Mouse (Mus musculus) kidney, embryonic 16.5 days (tissue): Measurements from ENCODE around the gene Ctr9. TPM values are rescaled to one million over a fixed set of nuclear protein-coding genes. Genes with fewer than 3 reads are reported as not detected.

Experiments used
- ATAC-seq: fragments of 200-750 bp; cut with Nextera tagmentation; 2 replicates; pipeline ENCODE4 v1.8.0; 2017; ENCODE audit warnings: moderate TSS enrichment; ENCODE audit not compliant: low FRiP score, low TSS enrichment
- H3K27ac ChIP-seq: fragments of 300-500 bp; sonication (generic); 2 replicates; pipeline ENCODE4 v1.5.1; 2014; ENCODE audit warnings: low read length
- H3K27me3 ChIP-seq: fragments of 300-500 bp; sonication (generic); 2 replicates; pipeline ENCODE4 v1.6.1; 2014; ENCODE audit warnings: low read length, control low read depth, mixed read lengths; ENCODE audit not compliant: insufficient read depth
- H3K36me3 ChIP-seq: fragments of 300-500 bp; sonication (generic); 2 replicates; pipeline ENCODE4 v1.6.1; 2014; ENCODE audit warnings: low read length, control low read depth, mixed read lengths; ENCODE audit not compliant: insufficient read depth
- H3K4me1 ChIP-seq: fragments of 300-500 bp; sonication (generic); 2 replicates; pipeline ENCODE4 v1.6.1; 2014; ENCODE audit warnings: low read length, control low read depth, mixed read lengths; ENCODE audit not compliant: insufficient read depth
- H3K4me2 ChIP-seq: fragments of 300-500 bp; sonication (generic); replicated peaks from 2 replicates; pipeline ENCODE4 v1.6.1; 2014; ENCODE audit warnings: low read depth, low read length
- H3K4me3 ChIP-seq: fragments of 300-500 bp; sonication (generic); 2 replicates; pipeline ENCODE4 v1.5.1; 2014; ENCODE audit warnings: mild to moderate bottlenecking, low read length
- H3K9ac ChIP-seq: fragments of 300-500 bp; sonication (generic); replicated peaks from 2 replicates; pipeline ENCODE4 v1.6.1; 2014; ENCODE audit warnings: low read length
- H3K9me3 ChIP-seq: fragments of 300-500 bp; sonication (generic); 2 replicates; pipeline ENCODE4 v1.6.1; 2016; ENCODE audit warnings: low read length, control low read depth
- WGBS: fragments of 180-500 bp; shearing (Covaris S2); extraction: QIAGEN DNeasy Blood & Tissue Kit; methylation state at CpG from one replicate; pipeline ENCODE4 v1.1.7; 2014; 5-methylcytosine and 5-hydroxymethylcytosine counted together
- polyA plus RNA-seq: library from polyadenylated mRNA; unstranded; fragments of >200 nt; fragmentation: Nextera tagmentation; extraction: Ambion mirVana; gene quantifications from 2 replicates; pipeline ENCODE4 v1.2.1, GENCODE M21; 2015

Ctr9 gene
- polyA plus RNA-seq, 1 experiment from 2014 or later, result 79.0 TPM

GRCm38 (mm10) chr7:111082822-111083732 lies 54.3 kb downstream of the Ctr9 start, which contains the start of gene Eif4g2:
Gene Eif4g2, minus strand, starts transcription at chr7:111083030.
- no peaks in the 10 kb centered on the region for H3K27me3 ChIP-seq

GRCm38 (mm10) chr7:111083733-111084120 lies 55.0 kb downstream of the Ctr9 start:
- WGBS, result 13% methylated on average over 4 of the region's 4 CpGs
- Histone ChIP-seq H3K4me3 (peak overlapping the region; percentile 95), H3K9me3 (no peaks in the 10 kb centered on the region), H3K27me3 (no peaks in the 10 kb centered on the region), H3K4me2 (peak overlapping the region; percentile 71), H3K27ac (peak overlapping the region; percentile 98), H3K36me3 (peaks cover 25% of the 10 kb centered on the region), H3K9ac (peak overlapping the region; percentile 77), H3K4me1 (peaks cover 17% of the 10 kb centered on the region)
- no peak for ATAC-seq

More at GRCm38 (mm10) chr7:111082822-111083732, 54.3 kb downstream of the Ctr9 start, which contains the start of gene Eif4g2:
- under 1% methylated on average over 67 of the region's 70 CpGs for WGBS
- Histone ChIP-seq H3K4me3 (peak within 1 kb of the TSS; percentile 95), H3K9ac (peak within 1 kb of the TSS; percentile 94), H3K9me3 (no peaks in the 10 kb centered on the region), H3K36me3 (peaks cover 30% of the 10 kb centered on the region), H3K4me2 (peak within 1 kb of the TSS; percentile 80), H3K27ac (peak within 1 kb of the TSS; percentile 98), H3K4me1 (peaks cover 17% of the 10 kb centered on the region)
- ATAC-seq, result peak; percentile 99

GRCm38 (mm10) chr7:111084443-111084842 lies 55.7 kb downstream of the Ctr9 start:
- H3K4me3 ChIP-seq, result no peak overlapping the region
- ATAC-seq, result no peak
- H3K27me3 ChIP-seq, result no peaks in the 10 kb centered on the region
- H3K9ac ChIP-seq, result no peak overlapping the region
- H3K9me3 ChIP-seq, result no peaks in the 10 kb centered on the region
- no peak overlapping the region for H3K4me2 ChIP-seq
- H3K36me3 ChIP-seq, result peaks cover 20% of the 10 kb centered on the region
- WGBS, result 84% methylated on average over 2 of the region's 2 CpGs
- peaks cover 16% of the 10 kb centered on the region for H3K4me1 ChIP-seq
- no peak overlapping the region for H3K27ac ChIP-seq

GRCm38 (mm10) chr7:111085153-111085552 lies 56.4 kb downstream of the Ctr9 start:
- H3K4me3 ChIP-seq, result no peak overlapping the region
- H3K36me3 ChIP-seq, result peaks cover 12% of the 10 kb centered on the region
- H3K9me3 ChIP-seq, result no peaks in the 10 kb centered on the region
- ATAC-seq, result no peak
- no peak overlapping the region for H3K27ac ChIP-seq
- no peak overlapping the region for H3K4me2 ChIP-seq
- no peak overlapping the region for H3K9ac ChIP-seq
- H3K27me3 ChIP-seq, result no peaks in the 10 kb centered on the region
- H3K4me1 ChIP-seq, result peaks cover 9% of the 10 kb centered on the region

- Histone ChIP-seq H3K27me3 (no peaks in the 10 kb centered on the region), H3K9me3 (0 out of 2 replicates have a peak, but pooled peaks cover 3% of the 10 kb centered on the region), H3K4me1 (no peaks in the 10 kb centered on the region), H3K9ac (no peak overlapping the region), H3K27ac (no peak overlapping the region), H3K36me3 (no peaks in the 10 kb centered on the region), H3K4me2 (no peak overlapping the region), H3K4me3 (no peak overlapping the region)
- 88% methylated on average over 2 of the region's 2 CpGs for WGBS
- ATAC-seq, result no peak
Measured at GRCm38 (mm10) chr7:111095169-111095568, 66.4 kb downstream of the Ctr9 start.

- H3K27ac ChIP-seq, result no peak overlapping the region
- no peak overlapping the region for H3K9ac ChIP-seq
- H3K4me1 ChIP-seq, result no peaks in the 10 kb centered on the region
- H3K4me2 ChIP-seq, result no peak overlapping the region
- no peak overlapping the region for H3K4me3 ChIP-seq
- WGBS, result 88% methylated on average over 1 of the region's 1 CpGs
- H3K27me3 ChIP-seq, result no peaks in the 10 kb centered on the region
- no peaks in the 10 kb centered on the region for H3K36me3 ChIP-seq
- 0 out of 2 replicates have a peak, but pooled peaks cover 3% of the 10 kb centered on the region for H3K9me3 ChIP-seq
- no peak for ATAC-seq
Measured at GRCm38 (mm10) chr7:111098196-111098595, 69.4 kb downstream of the Ctr9 start.

Other genes starting within 250 kb of the Ctr9 start
- gene Rnf141, start 184.5 kb upstream of the Ctr9 start, polyA plus RNA-seq, result 30.3 and 32.2 TPM in 2 replicates
- 6.3 and 8.6 TPM in 2 replicates for gene Lyve1, start 165.7 kb upstream of the Ctr9 start, polyA plus RNA-seq
- gene Mrvi1, start 46.5 kb upstream of the Ctr9 start, polyA plus RNA-seq, result 13.3 and 15.9 TPM in 2 replicates
- gene Eif4g2, start 54.1 kb downstream of the Ctr9 start, polyA plus RNA-seq, result 856 and 968 TPM in 2 replicates